Mouse (Mus musculus): Measurements from ENCODE around the gene Zfp276. TPM values are rescaled to one million over a fixed set of nuclear protein-coding genes. Genes with fewer than 3 reads are reported as not detected.
"Not testable (repeated sequence)": the region's sequence is repeated elsewhere in the genome, so short reads cannot be mapped to it uniquely, and the experiment has no call there.

Gene Zfp276
- total RNA-seq, 2 experiments from 2014 or later, result 9.4 to 10.8 TPM

- no peak for DNase-seq
- intact Hi-C loops (cut with DNase I), result no loop called here
Observed at GRCm38 (mm10) chr8:123243053-123243452, 10.9 kb upstream of the Zfp276 start.

GRCm38 (mm10) chr8:123244382-123244781 is 9.6 kb upstream of the Zfp276 start:
- intact Hi-C loops (cut with DNase I), result no loop called here
- DNase-seq, result no peak

GRCm38 (mm10) chr8:123245543-123245942 is 8.5 kb upstream of the Zfp276 start:
- DNase-seq, result no peak
- intact Hi-C loops (cut with DNase I), result no loop called here

GRCm38 (mm10) chr8:123247748-123248147 is 6.2 kb upstream of the Zfp276 start:
- intact Hi-C loops (cut with DNase I), result no loop called here
- no peak for DNase-seq

GRCm38 (mm10) chr8:123248596-123248995 is 5.4 kb upstream of the Zfp276 start:
- no peak for DNase-seq
- intact Hi-C loops (cut with DNase I), result no loop called here

- DNase-seq, result no peak
- intact Hi-C loops (cut with DNase I), result no loop called here
Observed at GRCm38 (mm10) chr8:123250940-123251339, 3.1 kb upstream of the Zfp276 start.

GRCm38 (mm10) chr8:123252925-123253324 is 1.1 kb upstream of the Zfp276 start:
- DNase-seq, result no peak
- intact Hi-C loops (cut with DNase I), result no loop called here

- DNase-seq, result no peak
- intact Hi-C loops (cut with DNase I), result no loop called here
Observed at GRCm38 (mm10) chr8:123253451-123254098, 420 bp upstream of the Zfp276 start.

- intact Hi-C loops (cut with DNase I), result no loop called here
- no peak for DNase-seq
Observed at GRCm38 (mm10) chr8:123255170-123255569, 1.2 kb downstream of the Zfp276 start.

GRCm38 (mm10) chr8:123257114-123257513 is 3.1 kb downstream of the Zfp276 start:
- DNase-seq, result no peak
- intact Hi-C loops (cut with DNase I), result no loop called here

- intact Hi-C loops (cut with DNase I); DNase-seq: not testable (repeated sequence)
Observed at GRCm38 (mm10) chr8:123257593-123257992, 3.6 kb downstream of the Zfp276 start.

- no peak for DNase-seq
Observed at GRCm38 (mm10) chr8:123267926-123268656, 14.1 kb downstream of the Zfp276 start.

GRCm38 (mm10) chr8:123271147-123271546 is 17.2 kb downstream of the Zfp276 start:
- intact Hi-C loops (cut with DNase I), result no loop called here
- DNase-seq, result no peak

More at GRCm38 (mm10) chr8:123267926-123268656, 14.1 kb downstream of the Zfp276 start:
- intact Hi-C loops (cut with DNase I), result no loop called here

- intact Hi-C loops (cut with DNase I), result no loop called here
- DNase-seq, result no peak
Observed at GRCm38 (mm10) chr8:123271901-123272300, 17.9 kb downstream of the Zfp276 start.

- no peak for DNase-seq
- intact Hi-C loops (cut with DNase I), result no loop called here
Observed at GRCm38 (mm10) chr8:123274447-123274846, 20.5 kb downstream of the Zfp276 start.

GRCm38 (mm10) chr8:123275096-123275495 is 21.1 kb downstream of the Zfp276 start:
- intact Hi-C loops (cut with DNase I), result no loop called here
- no peak for DNase-seq

GRCm38 (mm10) chr8:123278445-123278844 is 24.4 kb downstream of the Zfp276 start:
- DNase-seq, result no peak
- intact Hi-C loops (cut with DNase I), result no loop called here

- no peak for DNase-seq
- intact Hi-C loops (cut with DNase I), result loop anchor here (10.0 kb wide), 1 partner anchor 165 kb away; the partner anchor contains the start of gene Cpne7
Observed at GRCm38 (mm10) chr8:123279828-123280227, 25.8 kb downstream of the Zfp276 start.

GRCm38 (mm10) chr8:123280302-123281094 is 26.5 kb downstream of the Zfp276 start:
- intact Hi-C loops (cut with DNase I), result loop anchor here (10.0 kb wide), 1 partner anchor 166 kb away; the partner anchor contains the start of gene Cpne7
- DNase-seq, result no peak

- intact Hi-C loops (cut with DNase I), result loop anchor here (10.0 kb wide), 1 partner anchor 168 kb away; the partner anchor contains the start of gene Cpne7
- not testable (repeated sequence) for DNase-seq
Observed at GRCm38 (mm10) chr8:123282994-123283393, 29.0 kb downstream of the Zfp276 start.

- DNase-seq, result no peak
- intact Hi-C loops (cut with DNase I), result loop anchor here (10.0 kb wide), 1 partner anchor 169 kb away; the partner anchor contains the start of gene Cpne7
Observed at GRCm38 (mm10) chr8:123283991-123284390, 30.0 kb downstream of the Zfp276 start.

All from heart, postnatal 36 days (tissue).